Mouse (Mus musculus) left cerebral cortex, adult 11 months (tissue): ENCODE measurements at regions not wholly inside any gene's neighbourhood (a gene's known extent, or its start where the extent isn't known, plus 50 kb on each side); places are given as distances from the start of the nearest gene placed in this dataset.

ENCODE experiments used
- DNase-seq: peaks from one replicate; pipeline ENCODE4 v3.0.0; 2022; ENCODE audit warnings: low spot score

GRCm38 (mm10) chr13:101824962-101825361 is 56.9 kb upstream of the Pik3r1 start:
- DNase-seq = no peak

- DNase-seq = no peak
Observed at GRCm38 (mm10) chr13:101831872-101832629, 64.0 kb upstream of the Pik3r1 start.

DNA sequence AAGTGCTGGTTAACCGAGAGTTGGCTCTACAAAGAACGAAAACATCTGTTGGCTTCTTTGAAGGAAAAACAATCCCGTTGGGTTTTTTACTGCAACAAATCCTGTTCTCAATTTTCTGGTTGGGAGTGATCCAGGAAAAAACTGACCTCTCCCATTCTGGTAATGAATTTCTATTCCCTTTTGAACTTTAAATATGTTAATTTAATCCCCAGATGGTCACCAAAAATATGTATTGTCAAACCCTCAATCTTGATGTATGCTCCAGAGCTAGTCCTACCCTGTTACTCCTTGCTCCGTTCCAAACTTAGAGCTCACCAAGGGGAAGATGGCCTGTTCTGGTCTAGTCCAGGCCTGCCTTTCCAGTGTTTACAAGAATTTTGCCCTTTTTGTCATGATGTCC is 66.5 kb upstream of the Pik3r1 start:
- DNase-seq = no peak

GRCm38 (mm10) chr13:101836992-101837391 is 69.0 kb upstream of the Pik3r1 start:
- DNase-seq = no peak

DNA sequence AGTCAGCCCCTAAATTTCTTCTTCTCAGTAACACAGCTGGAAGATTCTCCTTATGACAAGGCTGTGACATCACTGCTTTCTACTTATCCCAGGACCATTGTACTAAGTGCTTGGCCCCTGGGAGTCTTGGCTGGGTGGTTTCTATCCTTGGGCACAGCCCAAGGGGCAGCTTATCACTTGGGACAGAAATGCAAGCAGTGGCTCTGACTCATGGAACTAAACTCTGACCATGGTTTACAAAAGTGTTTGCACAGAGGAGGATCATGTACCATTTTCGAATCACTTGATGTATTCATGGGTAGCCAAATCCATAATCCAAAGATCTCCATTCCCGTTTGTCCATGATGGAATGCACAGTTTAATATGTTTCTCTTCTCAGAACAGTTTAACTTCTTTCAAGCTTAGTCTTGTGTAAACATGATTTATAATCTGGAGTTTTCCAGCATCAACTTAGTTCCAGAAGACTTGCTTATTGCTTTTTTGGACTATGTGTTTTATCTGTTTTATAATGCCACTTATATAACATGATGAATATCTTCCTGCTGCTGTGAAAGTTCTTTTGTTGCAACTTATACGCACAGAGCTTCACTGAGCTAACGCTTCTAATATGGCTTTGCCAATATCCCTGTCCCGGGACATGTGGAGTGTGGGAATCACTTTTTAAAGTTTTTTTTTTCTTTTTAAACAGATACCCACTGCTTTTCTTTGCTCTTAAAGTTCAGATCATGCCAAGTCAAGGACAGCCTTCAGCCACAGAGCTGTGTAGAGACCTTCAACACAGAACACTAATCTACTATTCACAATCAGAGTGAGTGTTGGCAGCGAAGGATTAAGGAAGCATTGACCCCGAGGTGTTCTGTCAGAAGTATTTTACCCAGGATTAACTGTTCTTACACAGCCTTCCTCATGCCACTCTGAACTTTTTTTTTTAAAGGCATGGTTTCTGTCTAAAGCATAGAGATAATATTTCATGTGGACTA is 76.7 kb upstream of the Pik3r1 start:
- no peak for DNase-seq

DNA sequence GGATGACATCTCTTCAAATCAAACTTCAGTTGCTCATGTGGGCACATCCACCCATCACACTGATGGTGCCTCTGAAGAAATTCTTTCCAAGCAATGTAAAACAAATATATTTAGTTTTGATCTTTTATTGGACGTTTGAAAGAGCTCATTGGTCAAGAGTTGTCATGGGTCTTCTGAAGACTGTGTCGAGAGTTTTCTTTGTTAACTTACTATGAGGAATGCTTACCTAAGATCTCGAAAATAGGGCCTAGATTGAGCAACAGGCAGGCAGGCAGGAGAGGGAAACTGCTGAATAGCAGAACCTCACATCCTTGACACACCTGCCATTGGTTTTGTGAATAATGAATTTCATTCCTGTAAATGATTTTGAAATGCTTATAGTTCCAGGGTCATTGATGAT is 78.0 kb upstream of the Pik3r1 start:
- DNase-seq = no peak

DNA sequence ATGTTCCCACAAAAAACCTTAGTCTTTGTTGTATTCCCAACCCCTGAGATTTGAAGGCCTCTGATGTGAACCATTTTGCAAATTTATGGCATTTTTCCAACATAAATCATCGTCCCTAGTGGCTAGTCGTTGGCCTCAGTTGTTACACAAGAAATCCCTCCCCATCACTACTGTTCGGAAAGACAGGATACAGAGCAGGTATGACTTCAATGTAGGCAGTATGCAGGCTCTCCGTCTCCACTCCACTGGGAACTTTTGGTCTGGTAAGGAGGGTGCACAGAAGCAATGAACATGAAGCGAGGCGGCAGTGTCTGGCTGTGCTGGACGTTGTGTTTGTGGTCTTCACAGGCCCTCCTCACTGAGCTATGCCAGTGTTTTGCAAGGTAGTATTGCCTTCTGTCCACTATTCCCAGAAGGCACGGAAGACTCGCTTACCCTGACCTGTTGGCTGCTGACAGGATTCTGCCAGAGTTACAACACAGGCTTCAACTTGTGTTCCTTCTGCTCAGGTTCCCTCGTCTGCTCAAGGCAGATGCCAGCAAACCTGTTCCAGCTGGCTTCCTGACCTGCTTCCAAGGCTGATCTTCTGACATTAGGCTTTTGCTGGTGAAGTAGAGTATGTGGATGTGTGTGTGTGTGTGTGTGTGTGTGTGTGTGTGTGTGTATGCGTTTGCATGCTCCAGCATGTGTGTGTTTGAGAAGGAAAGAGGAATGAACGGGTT is 80.0 kb upstream of the Pik3r1 start:
- DNase-seq = no peak

DNA sequence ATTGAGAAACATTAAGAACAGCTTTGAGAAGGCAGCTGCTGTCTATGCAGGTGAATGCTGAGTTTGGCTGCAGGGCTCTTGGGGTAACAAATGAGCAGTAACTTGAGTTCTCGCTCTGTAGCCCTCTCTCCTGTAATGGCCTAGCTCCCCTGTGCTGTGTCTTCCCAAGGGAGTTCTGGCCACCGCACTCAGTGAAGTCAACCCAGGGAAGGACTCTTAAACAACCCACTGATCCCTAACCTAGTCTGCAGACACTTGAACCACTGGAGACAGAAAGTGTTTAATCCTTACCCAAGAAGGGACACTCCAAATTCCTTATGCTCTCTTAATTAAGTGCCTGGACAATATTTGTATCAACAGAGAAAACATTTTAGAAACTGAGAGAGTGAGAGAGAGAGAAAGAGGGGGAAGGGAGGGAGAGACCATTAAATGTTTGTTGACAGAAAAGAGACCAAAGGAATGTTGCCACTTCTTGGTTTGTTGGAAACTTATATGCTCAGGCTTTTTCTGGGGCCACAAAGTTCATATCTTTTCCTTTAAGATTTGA is 80.7 kb upstream of the Pik3r1 start:
- no peak for DNase-seq

DNA sequence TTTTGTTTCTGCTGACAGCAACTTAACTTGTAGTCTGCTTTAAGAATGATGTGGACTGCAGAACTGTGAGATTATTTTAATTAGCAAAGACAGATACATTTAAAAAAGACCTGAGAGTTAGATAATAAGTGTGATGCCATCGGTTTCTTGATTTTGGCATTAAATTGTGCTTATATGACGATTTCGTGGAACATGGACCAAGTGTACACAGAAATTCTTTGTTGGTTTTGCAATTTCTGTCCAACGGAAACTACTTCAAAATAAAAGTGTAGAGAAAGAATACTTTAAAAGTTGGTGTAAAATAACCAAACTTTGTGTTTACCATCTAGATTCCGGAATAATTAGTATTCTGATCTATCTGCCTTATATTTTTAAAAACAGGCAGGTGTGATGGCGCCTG is 81.4 kb upstream of the Pik3r1 start:
- DNase-seq = no peak

- no peak for DNase-seq
Observed at GRCm38 (mm10) chr13:101851329-101851728, 83.3 kb upstream of the Pik3r1 start.

DNA sequence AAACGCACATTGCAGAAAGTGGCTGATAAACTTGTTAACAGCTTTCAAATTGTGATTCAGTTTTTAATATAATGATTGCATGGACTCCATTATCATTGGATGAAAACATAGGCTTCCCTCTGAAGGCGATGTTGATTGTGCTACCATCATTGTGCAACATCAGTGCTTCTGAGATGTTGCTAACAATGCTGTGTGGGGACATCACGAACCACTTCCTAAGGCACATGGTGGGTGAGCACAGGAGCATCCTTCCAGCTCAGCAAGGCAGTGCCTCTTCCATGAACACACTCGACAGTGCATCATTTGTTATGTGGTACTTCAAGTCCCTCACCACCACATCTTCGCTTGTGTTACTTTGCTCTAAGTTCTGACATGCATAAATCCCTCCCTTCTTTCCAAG is 84.9 kb upstream of the Pik3r1 start:
- no peak for DNase-seq

DNA sequence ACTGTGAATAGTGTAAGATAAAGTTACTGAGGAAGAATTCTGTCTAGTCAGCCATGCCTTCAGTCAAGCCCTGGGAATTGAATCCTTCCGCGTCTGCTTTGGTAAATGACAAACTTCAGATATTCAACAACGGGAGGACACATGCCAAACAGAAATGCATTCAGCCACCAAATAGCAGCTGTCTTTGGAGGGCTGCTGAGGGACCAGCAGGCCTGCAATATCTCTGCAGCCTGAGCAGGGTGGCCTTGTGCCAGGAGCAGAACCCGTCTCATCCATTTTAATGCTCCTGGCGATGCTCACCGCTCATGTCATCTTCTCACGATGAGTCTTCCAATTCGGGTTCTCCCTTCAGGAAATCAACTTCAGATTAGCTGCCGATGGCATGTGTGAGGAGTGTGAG is 87.1 kb upstream of the Pik3r1 start:
- DNase-seq = peak; percentile 14

GRCm38 (mm10) chr13:101860704-101861103 is 92.7 kb upstream of the Pik3r1 start:
- no peak for DNase-seq

DNA sequence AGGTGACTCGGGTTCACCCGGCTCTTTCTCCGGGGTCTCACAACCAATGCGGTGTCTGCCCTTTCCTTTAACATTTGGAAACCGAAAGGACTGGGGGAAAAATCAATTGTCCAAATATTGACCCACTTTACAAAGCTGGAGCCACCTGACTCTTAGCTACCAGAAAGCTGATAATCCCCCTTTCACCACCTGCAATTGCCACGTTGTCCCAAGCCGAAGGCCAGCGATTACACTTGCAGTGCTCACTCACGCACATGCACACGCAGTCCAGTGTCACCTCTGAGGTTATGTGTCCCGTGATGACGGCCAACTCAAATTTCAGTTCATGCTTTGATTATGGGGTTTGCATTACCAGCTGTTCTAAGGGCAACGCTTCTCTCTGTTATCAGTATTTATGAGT is 94.0 kb upstream of the Pik3r1 start:
- no peak for DNase-seq

DNA sequence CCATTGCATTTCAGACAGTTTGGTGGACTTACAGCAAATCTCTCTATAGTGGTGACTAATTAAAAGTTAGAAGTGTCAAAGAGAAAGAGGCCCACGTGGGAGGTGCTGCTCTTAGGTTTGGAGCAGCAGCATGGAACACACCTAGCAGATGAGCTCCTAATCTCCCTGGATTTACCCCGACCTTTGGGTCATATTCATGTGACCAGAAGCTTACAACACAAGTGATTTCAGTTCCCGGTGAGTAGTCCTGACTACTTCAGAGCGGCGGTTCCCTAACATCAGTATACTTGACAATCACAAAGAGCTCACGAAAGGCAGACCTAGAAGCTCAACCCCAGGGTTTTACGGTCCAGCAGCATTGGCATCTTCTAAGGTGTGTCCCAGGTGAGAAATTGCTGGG is 95.0 kb upstream of the Pik3r1 start:
- DNase-seq = no peak

GRCm38 (mm10) chr13:101863602-101864001 is 95.6 kb upstream of the Pik3r1 start:
- no peak for DNase-seq

GRCm38 (mm10) chr13:101866843-101867242 is 98.8 kb upstream of the Pik3r1 start:
- DNase-seq = no peak

- DNase-seq = peak; percentile 4
Observed at GRCm38 (mm10) chr13:101874761-101875160, 106.7 kb upstream of the Pik3r1 start.

DNA sequence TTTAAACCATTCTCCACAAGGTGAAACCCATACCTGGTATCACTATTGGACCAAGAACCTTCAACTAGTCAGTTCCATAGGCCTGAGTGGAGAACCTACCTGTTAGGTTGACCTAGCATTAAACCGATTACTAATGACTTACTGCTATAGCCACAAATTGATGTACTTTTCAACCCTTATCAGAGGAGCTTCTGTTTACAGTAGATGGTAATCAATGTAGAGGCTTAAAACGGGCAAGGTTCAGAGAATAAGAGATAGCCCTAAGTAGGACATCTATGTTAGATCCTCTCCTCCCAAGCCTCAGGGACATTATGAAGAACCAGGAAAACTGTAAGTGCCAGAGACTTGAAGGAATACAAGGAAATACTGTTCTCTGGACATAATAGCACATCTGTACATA is 108.1 kb upstream of the Pik3r1 start:
- DNase-seq = no peak

GRCm38 (mm10) chr13:101876601-101877000 is 108.6 kb upstream of the Pik3r1 start:
- DNase-seq = no peak

- no peak for DNase-seq
Observed at GRCm38 (mm10) chr13:101878168-101878567, 110.2 kb upstream of the Pik3r1 start.

GRCm38 (mm10) chr13:101879561-101880081 is 111.6 kb upstream of the Pik3r1 start:
- DNase-seq = no peak
